Mouse (Mus musculus) limb, embryonic 10.5 days (tissue): ENCODE measurements around the gene Bend7. TPM values are rescaled to one million over a fixed set of nuclear protein-coding genes. Genes with fewer than 3 reads are reported as not detected.

Experiments used
- DNase-seq: peaks from one replicate; pipeline ENCODE4 v3.0.0-alpha.2; 2017; ENCODE audit warnings: low spot score
- H3K27ac ChIP-seq: fragments of 300-500 bp; sonication (generic); 2 replicates; pipeline ENCODE4 v1.5.1; 2016; ENCODE audit warnings: mild to moderate bottlenecking
- H3K27me3 ChIP-seq: fragments of 300-500 bp; sonication (generic); 2 replicates; pipeline ENCODE4 v1.6.1; 2016; ENCODE audit warnings: low read depth, mild to moderate bottlenecking; ENCODE audit not compliant: poor library complexity, severe bottlenecking
- H3K36me3 ChIP-seq: fragments of 300-500 bp; sonication (generic); 2 replicates; pipeline ENCODE4 v1.6.1; 2016; ENCODE audit warnings: mild to moderate bottlenecking, moderate library complexity
- H3K4me1 ChIP-seq: fragments of 300-500 bp; sonication (generic); 2 replicates; pipeline ENCODE4 v1.6.1; 2016
- H3K4me3 ChIP-seq: fragments of 300-500 bp; sonication (generic); 2 replicates; pipeline ENCODE4 v1.5.1; 2016; ENCODE audit warnings: mild to moderate bottlenecking, moderate library complexity
- H3K9me3 ChIP-seq: fragments of 300-500 bp; sonication (generic); replicated peaks from 2 replicates; pipeline ENCODE4 v1.6.1; 2016; ENCODE audit warnings: mild to moderate bottlenecking
- WGBS: fragments of 180-500 bp; shearing (Covaris S2); methylation state at CpG from one replicate; pipeline ENCODE4 v1.1.7; 2016; 5-methylcytosine and 5-hydroxymethylcytosine counted together
- polyA plus RNA-seq: library from polyadenylated mRNA; unstranded; fragments of >200 nt; fragmentation: Nextera tagmentation; extraction: Ambion mirVana; gene quantifications from 2 replicates; pipeline ENCODE4 v1.2.1, GENCODE M21; 2016

Gene Bend7
- polyA plus RNA-seq, 1 experiment from 2014 or later = 1.3 TPM

GRCm38 (mm10) chr2:4791646-4792045, 74.0 kb downstream of the Bend7 start:
- no peaks in the 10 kb centered on the region for H3K36me3 ChIP-seq
- no peak overlapping the region for H3K4me3 ChIP-seq
- H3K27me3 ChIP-seq = no peaks in the 10 kb centered on the region
- H3K9me3 ChIP-seq = no peaks in the 10 kb centered on the region
- no peak for DNase-seq
- H3K27ac ChIP-seq = no peak overlapping the region
- peaks cover 3% of the 10 kb centered on the region for H3K4me1 ChIP-seq
- 83% methylated on average over 8 of the region's 8 CpGs for WGBS

DNA sequence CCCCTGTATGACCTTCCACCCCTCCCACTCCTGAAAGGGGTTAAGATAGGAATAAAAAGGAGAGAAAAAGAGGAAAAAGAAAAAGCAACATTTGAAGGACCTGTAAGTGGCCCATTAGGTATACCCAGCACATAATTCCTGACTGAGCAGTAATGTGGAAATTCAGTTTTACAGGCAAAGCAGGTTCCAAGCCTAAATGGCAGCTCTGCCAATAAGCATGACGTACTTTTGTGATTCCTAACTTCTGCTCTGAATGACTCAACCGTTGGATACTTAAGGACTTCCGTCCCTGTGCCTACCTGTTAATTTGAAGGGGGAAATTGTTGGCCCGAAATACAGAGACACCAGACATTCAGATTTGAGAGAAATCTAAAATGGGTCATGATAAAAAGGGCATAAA, 74.9 kb downstream of the Bend7 start:
- Histone ChIP-seq H3K4me1 (peaks cover 3% of the 10 kb centered on the region), H3K4me3 (no peak overlapping the region), H3K27me3 (no peaks in the 10 kb centered on the region), H3K36me3 (no peaks in the 10 kb centered on the region), H3K27ac (no peak overlapping the region), H3K9me3 (no peaks in the 10 kb centered on the region)
- no peak for DNase-seq
- 89% methylated on average over 4 of the region's 4 CpGs for WGBS

DNA sequence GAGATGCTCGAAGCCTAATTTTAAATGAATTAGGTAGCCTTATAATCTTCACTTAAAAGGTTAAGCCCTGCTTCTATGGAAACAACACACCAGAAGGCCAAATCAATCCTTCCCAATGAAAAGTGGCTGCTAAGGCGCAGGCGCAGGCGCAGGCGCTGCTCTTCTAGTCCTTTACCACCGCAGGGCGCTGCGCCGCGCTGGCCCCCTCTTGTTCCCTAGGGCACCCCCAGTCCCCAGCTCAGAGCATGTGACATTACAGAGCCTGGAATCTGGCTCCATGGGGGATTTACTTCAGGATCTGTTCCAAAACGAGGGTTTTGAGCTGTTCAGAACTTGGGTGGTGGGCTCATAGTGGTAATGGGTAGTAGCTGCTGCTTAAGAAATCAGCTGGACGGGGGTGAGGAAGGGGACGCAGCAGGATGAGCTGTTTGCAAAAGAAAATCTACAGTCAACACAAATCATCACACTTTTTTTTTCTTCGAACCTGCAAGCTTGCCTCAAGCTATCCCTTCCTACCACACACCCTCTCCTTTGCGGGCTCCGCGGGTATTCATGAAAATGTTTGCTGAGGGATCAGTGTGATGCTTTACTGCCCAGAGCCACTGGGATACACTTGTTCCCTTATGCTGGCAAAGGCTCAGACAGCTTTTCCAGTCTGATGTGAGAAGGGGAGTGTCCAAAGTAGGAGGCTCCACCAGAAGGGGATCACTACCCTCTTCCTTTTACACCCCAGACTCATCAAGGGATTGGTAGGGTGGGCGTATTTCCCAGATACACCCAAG, 85.0 kb downstream of the Bend7 start:
- Histone ChIP-seq H3K27me3 (0 out of 2 replicates have a peak, but pooled peaks cover 6% of the 10 kb centered on the region), H3K27ac (peak overlapping the region; percentile 61), H3K4me1 (peaks cover 21% of the 10 kb centered on the region), H3K4me3 (peak overlapping the region; percentile 29), H3K36me3 (no peaks in the 10 kb centered on the region), H3K9me3 (no peaks in the 10 kb centered on the region)
- WGBS = 53% methylated on average over 18 of the region's 18 CpGs
- DNase-seq = peak; percentile 43

DNA sequence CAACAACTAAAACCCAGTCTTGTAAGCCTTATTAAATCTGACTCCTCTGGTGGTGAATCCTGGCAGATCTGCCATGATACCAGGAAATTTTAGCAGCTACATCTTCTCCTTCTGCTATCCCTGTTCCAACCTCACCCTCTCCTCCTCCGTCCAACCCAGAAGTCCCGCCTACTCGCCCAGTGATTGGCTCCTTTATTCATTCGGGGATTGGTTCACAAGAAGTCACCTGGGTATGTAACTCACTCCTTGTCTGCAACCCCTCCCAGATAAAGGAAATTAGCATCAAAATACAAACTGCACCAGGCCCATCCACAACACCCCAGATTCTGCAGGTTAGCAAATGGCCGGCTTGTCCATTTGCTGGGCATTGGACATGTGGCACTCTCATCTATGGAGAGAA, 98.7 kb downstream of the Bend7 start:
- no peak for DNase-seq
- 50% methylated on average over 5 of the region's 5 CpGs for WGBS

GRCm38 (mm10) chr2:4817678-4818077, 100.0 kb downstream of the Bend7 start:
- H3K4me1 ChIP-seq = peaks cover 9% of the 10 kb centered on the region
- peak overlapping the region; percentile 56; the same call in 1 of the 2 replicates for H3K27ac ChIP-seq
- peak; percentile 44 for DNase-seq
- H3K9me3 ChIP-seq = no peaks in the 10 kb centered on the region
- peak overlapping the region; percentile 34 for H3K4me3 ChIP-seq
- H3K27me3 ChIP-seq = peaks cover 16% of the 10 kb centered on the region
- WGBS = 3% methylated on average over 10 of the region's 10 CpGs
- no peaks in the 10 kb centered on the region for H3K36me3 ChIP-seq

More for the DNA sequence above, 98.7 kb downstream of the Bend7 start:
- H3K4me3 ChIP-seq = no peak overlapping the region
- H3K27ac ChIP-seq = no peak overlapping the region
- H3K36me3 ChIP-seq = no peaks in the 10 kb centered on the region
- no peaks in the 10 kb centered on the region for H3K9me3 ChIP-seq
- peaks cover 9% of the 10 kb centered on the region for H3K4me1 ChIP-seq
- H3K27me3 ChIP-seq = peaks cover 16% of the 10 kb centered on the region

- no peaks in the 10 kb centered on the region for H3K36me3 ChIP-seq
- WGBS = 83% methylated on average over 3 of the region's 3 CpGs
- peaks cover 16% of the 10 kb centered on the region for H3K27me3 ChIP-seq
- no peak overlapping the region for H3K4me3 ChIP-seq
- no peaks in the 10 kb centered on the region for H3K9me3 ChIP-seq
- H3K27ac ChIP-seq = no peak overlapping the region
- no peak for DNase-seq
- H3K4me1 ChIP-seq = peaks cover 13% of the 10 kb centered on the region
Measured at GRCm38 (mm10) chr2:4820230-4820629, 102.6 kb downstream of the Bend7 start.

DNA sequence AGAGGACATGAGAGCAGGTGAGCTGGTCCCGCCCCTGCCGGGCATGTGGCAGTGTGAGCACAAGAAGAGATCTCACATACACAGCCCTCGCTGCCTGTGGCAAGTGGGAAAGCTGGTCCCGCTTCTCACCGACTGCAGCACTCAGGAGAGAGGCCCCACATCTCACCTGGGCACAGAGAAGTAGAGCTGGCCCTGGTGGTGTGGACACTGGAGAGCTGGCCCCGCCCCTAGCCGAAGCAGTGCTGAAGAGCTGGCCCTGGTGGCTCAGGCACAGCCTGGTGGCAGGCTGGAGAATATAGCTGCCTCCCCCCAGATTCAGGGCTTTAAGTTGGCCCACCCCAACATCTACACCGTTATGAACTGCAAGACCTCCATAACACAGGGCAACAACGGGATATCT, 106.4 kb downstream of the Bend7 start:
- no peak overlapping the region for H3K27ac ChIP-seq
- WGBS = 67% methylated on average over 9 of the region's 9 CpGs
- H3K36me3 ChIP-seq = no peaks in the 10 kb centered on the region
- peaks cover 10% of the 10 kb centered on the region for H3K4me1 ChIP-seq
- H3K27me3 ChIP-seq = no peaks in the 10 kb centered on the region
- H3K4me3 ChIP-seq = no peak overlapping the region
- H3K9me3 ChIP-seq = no peaks in the 10 kb centered on the region
- no peak for DNase-seq

DNA sequence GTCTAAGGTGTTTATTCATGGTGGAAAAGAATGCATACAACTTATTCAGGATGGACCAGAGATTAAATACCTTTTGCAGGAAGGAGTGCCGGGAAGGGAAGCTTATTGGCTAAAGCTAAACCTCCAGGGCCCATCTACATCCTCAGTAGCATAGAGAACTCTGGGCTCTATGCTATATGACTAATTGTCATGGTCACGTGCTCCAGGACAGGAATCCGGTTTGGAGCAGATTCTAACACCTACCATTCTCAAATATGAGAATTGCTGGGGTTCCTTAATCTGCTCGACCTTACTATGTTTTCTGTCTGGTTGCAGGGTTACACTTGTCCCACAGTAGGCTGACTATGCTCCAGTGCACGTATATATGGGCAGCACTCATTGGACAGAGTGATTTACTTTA, 110.4 kb downstream of the Bend7 start:
- Histone ChIP-seq H3K36me3 (no peaks in the 10 kb centered on the region), H3K4me3 (no peak overlapping the region), H3K9me3 (no peaks in the 10 kb centered on the region), H3K4me1 (peaks cover 16% of the 10 kb centered on the region), H3K27me3 (no peaks in the 10 kb centered on the region), H3K27ac (no peak overlapping the region)
- no peak for DNase-seq
- WGBS = 84% methylated on average over 5 of the region's 5 CpGs

- H3K4me1 ChIP-seq = peaks cover 16% of the 10 kb centered on the region
- no peaks in the 10 kb centered on the region for H3K9me3 ChIP-seq
- no peak overlapping the region for H3K4me3 ChIP-seq
- H3K36me3 ChIP-seq = no peaks in the 10 kb centered on the region
- no peak overlapping the region for H3K27ac ChIP-seq
- no peak for DNase-seq
- 88% methylated on average over 6 of the region's 6 CpGs for WGBS
- H3K27me3 ChIP-seq = no peaks in the 10 kb centered on the region
Measured at GRCm38 (mm10) chr2:4828446-4828997, 110.9 kb downstream of the Bend7 start.

DNA sequence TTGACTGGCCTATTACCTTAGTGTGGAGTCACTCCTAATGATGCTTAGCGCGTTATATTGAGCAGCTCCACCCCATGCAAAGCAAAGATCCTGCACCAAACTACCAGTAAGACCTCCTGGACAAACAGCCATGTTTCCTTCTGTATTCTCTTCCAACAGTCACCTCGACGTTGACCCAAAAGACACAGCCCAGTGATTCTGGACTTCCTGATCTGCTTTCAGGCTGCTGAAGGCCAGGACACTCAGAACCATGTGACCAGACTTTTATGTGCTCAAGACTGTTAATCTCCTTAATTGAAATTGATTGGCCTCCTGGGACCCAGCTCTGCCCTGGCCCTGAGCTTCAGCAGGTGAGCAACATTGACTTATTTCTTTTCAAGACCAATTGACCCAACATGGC, 111.4 kb downstream of the Bend7 start:
- Histone ChIP-seq H3K4me3 (no peak overlapping the region), H3K36me3 (no peaks in the 10 kb centered on the region), H3K4me1 (peaks cover 14% of the 10 kb centered on the region), H3K9me3 (no peaks in the 10 kb centered on the region), H3K27ac (no peak overlapping the region), H3K27me3 (no peaks in the 10 kb centered on the region)
- no peak for DNase-seq
- WGBS = 83% methylated on average over 4 of the region's 4 CpGs

GRCm38 (mm10) chr2:4829489-4830065, 111.9 kb downstream of the Bend7 start:
- no peaks in the 10 kb centered on the region for H3K27me3 ChIP-seq
- no peaks in the 10 kb centered on the region for H3K36me3 ChIP-seq
- no peaks in the 10 kb centered on the region for H3K9me3 ChIP-seq
- no peak for DNase-seq
- H3K4me1 ChIP-seq = peaks cover 12% of the 10 kb centered on the region
- H3K27ac ChIP-seq = no peak overlapping the region
- WGBS = 82% methylated on average over 6 of the region's 6 CpGs
- H3K4me3 ChIP-seq = no peak overlapping the region

DNA sequence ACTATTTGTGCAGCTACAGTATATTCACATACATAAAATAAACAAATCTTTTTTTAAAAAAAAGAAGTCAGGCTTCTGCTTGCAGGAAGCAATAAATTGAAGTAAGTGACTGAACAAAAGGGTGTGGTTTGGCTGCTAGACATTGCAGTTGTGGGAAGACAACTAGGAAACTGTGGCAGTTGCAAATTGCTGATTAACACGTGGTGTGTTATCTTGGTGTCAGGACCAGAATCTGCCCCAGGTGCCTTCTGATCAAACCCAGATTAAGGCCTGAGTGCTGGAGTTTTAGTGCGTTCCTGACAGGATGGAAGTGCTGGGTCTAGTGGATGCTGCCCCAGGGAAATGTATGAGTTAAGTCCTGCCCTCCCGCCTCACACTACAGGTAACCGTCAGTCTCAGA, 113.9 kb downstream of the Bend7 start:
- 65% methylated on average over 4 of the region's 4 CpGs for WGBS
- H3K36me3 ChIP-seq = no peaks in the 10 kb centered on the region
- H3K27me3 ChIP-seq = no peaks in the 10 kb centered on the region
- no peak for DNase-seq
- no peak overlapping the region for H3K4me3 ChIP-seq
- H3K9me3 ChIP-seq = no peaks in the 10 kb centered on the region
- H3K4me1 ChIP-seq = peaks cover 12% of the 10 kb centered on the region
- H3K27ac ChIP-seq = no peak overlapping the region

DNA sequence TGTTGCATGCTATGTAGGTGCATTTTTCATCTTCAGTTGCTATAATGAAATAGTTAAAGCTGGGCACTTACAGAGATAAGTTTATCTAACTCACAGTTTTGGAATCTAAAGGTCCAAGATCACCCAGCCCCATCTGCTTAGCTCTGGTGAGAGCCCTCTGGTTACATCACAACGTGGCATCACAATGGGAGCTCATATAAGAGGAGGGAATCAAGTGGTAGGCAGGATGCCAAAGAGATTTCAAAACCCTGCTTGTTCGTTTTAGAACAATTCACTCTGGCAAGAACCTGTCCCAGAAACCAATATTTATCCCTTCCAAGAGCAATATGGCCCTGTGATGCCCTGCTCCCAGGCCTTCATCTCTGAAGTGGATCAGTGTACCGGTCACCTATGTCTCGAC, 114.5 kb downstream of the Bend7 start:
- no peak overlapping the region for H3K27ac ChIP-seq
- H3K4me1 ChIP-seq = peaks cover 12% of the 10 kb centered on the region
- 86% methylated on average over 4 of the region's 4 CpGs for WGBS
- no peak overlapping the region for H3K4me3 ChIP-seq
- H3K36me3 ChIP-seq = no peaks in the 10 kb centered on the region
- no peaks in the 10 kb centered on the region for H3K27me3 ChIP-seq
- no peaks in the 10 kb centered on the region for H3K9me3 ChIP-seq
- no peak for DNase-seq
